Mouse (Mus musculus) embryonic fibroblast, embryonic 13.5 days (primary cell): ENCODE results near the gene Ntrk3. TPM values are rescaled to one million over a fixed set of nuclear protein-coding genes. Genes with fewer than 3 reads are reported as not detected.

Source experiments
- H3K27ac ChIP-seq: 2 replicates; pipeline ENCODE4 v1.5.1; 2012; ENCODE audit warnings: low read length, control low read depth, inconsistent platforms; ENCODE audit not compliant: insufficient read depth
- H3K4me1 ChIP-seq: 2 replicates; pipeline ENCODE4 v1.6.1; 2011; ENCODE audit warnings: low read length; ENCODE audit not compliant: control insufficient read depth, insufficient read depth
- H3K4me3 ChIP-seq: 2 replicates; pipeline ENCODE4 v1.5.1; 2011; ENCODE audit warnings: mild to moderate bottlenecking, control low read depth, low read length; ENCODE audit not compliant: insufficient read depth
- CTCF ChIP-seq: IDR thresholded peaks from 2 replicates; pipeline ENCODE4 v1.5.1; 2011; ENCODE audit warnings: mild to moderate bottlenecking, control low read depth, low read length, moderate library complexity, borderline replicate concordance; ENCODE audit not compliant: insufficient read depth
- POLR2A ChIP-seq: IDR thresholded peaks from 2 replicates; pipeline ENCODE4 v1.6.1; 2011; ENCODE audit warnings: low read depth, mild to moderate bottlenecking, control low read depth, low read length, moderate library complexity
- polyA plus RNA-seq: library from polyadenylated mRNA; stranded (reverse); fragments of >200 nt; gene quantifications from 2 replicates; pipeline ENCODE4 v1.2.4, GENCODE M21; 2011; ENCODE audit warnings: low read depth; ENCODE audit not compliant: missing spikeins, insufficient read length

Gene Ntrk3
- polyA plus RNA-seq, 1 experiment: 6.0 TPM

DNA sequence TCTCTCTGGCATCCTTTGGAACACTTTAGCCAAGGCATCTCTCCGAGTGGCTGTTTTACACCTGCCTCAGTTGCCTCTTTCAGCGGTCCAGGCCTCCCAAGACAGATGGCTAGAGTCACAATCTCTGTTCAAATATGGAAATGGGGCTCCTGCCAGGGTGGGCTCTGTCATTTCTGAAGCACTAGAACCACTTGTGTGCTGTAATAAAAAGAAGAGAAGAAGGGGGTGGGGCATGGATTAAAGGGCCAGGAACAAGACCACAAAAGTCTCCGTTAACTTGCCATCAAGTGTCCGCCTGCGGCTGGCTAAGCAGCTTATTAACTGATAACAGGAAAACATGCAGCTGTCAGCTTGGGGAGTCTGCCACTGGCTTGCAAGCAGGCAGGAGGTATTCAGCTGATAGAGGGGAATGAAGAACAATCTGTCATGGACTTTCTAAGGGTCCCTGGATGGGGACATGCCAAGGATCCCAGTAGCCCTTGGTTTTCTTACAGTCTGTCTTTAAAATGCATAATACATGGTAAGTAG is 304.1 kb downstream of the Ntrk3 start:
- Histone ChIP-seq H3K4me1 (no peaks in the 10 kb centered on the region), H3K27ac (no peak overlapping the region), H3K4me3 (no peak overlapping the region)
- TF ChIP-seq CTCF: no peak
- no peak for TF ChIP-seq POLR2A

DNA sequence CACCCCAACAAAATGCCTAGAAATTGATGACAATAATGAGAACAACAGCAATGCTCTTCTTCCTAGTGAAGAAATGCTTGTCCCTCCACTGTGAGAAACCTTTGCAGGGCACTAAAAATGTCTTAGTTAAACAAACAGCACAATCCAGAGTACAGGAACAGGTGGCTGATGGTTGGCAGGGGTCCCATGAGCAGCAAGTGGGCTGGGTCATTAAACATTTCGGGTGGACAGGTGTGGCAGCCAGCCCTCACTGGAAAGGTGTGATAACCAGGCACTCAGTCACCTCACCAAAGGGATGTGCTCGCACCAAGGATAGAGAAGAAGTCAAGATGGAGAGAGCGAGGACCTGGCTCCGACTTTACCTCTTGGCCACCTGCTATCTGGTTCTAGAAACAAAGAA is 306.2 kb downstream of the Ntrk3 start:
- H3K4me1 ChIP-seq: no peaks in the 10 kb centered on the region
- TF ChIP-seq POLR2A: no peak
- no peak for TF ChIP-seq CTCF

DNA sequence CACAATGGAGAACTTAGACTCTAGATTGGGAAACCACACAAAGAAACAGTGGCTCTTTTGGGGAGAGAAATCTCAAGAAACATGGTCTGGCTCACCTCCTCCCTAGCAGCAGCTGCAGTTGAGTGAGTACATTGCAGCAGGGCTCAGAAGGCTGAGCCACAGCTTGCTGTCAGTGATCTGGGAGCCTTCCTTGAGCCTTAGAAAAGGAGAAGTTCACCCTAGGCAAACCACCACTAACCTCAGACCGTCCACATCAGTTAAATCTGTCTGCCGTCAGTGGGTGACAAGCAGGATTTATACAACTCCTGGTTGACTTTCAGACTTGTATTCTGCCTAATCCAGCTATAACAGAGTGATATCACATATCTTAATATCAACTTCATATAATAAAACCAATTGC is 325.6 kb downstream of the Ntrk3 start:
- no peaks in the 10 kb centered on the region for H3K4me1 ChIP-seq
- H3K4me3 ChIP-seq: no peak overlapping the region
- H3K27ac ChIP-seq: no peak overlapping the region
- TF ChIP-seq CTCF (no peak), POLR2A (no peak)

More for the DNA sequence above, 306.2 kb downstream of the Ntrk3 start:
- H3K27ac ChIP-seq: no peak overlapping the region
- H3K4me3 ChIP-seq: no peak overlapping the region

DNA sequence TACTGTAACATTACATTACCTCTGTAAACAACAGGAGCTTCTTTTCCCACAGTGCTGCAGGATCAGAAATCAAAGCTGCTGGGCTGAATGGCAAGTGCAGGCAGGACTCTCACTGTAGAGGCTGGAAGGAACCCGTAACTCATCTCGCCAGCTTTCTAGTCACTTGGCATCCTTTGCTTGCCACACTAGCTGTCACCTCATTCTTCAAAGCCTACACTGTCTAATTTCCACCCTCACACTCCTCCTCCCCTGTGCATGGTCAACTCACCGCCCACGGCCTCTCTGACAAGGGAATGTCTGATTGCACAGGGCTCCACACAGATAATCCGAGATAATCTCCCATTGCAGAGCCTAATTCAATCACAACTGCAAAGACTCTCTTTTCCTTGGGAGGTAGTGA is 327.8 kb downstream of the Ntrk3 start:
- Histone ChIP-seq H3K4me3 (no peak overlapping the region), H3K4me1 (no peaks in the 10 kb centered on the region), H3K27ac (no peak overlapping the region)
- no peak for TF ChIP-seq POLR2A
- no peak for TF ChIP-seq CTCF

DNA sequence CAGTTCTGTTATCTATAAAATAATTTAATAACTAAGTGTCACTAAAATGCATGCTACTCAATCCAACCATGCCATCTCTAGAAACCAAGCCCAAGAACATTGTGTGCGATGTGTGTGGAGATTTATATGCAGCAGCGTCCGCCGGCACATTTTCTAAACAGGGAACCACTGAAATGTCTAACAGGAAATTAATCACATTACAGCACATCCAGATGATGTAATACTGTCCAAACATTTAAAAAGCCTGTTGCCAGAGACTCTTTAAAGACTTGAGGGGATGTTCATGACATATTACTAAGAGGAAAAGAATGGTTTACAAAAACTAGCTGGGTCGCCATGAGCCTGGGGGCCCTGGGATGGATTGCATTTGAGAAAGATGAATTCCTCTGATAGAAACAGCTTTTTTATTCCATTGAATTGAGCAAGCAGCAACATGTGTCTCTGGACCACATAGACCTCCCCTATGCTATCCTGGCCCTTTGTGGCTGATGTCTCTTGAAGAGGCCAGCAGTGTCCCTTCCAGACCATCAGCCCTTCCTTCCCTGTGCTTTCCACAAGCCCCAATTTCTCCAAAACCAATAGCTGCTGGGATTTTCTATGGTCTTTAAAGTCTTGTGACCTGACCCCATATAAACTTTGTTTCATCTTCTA is 331.0 kb downstream of the Ntrk3 start:
- H3K4me1 ChIP-seq: no peaks in the 10 kb centered on the region
- H3K27ac ChIP-seq: no peak overlapping the region
- TF ChIP-seq CTCF (no peak), POLR2A (no peak)
- H3K4me3 ChIP-seq: no peak overlapping the region

DNA sequence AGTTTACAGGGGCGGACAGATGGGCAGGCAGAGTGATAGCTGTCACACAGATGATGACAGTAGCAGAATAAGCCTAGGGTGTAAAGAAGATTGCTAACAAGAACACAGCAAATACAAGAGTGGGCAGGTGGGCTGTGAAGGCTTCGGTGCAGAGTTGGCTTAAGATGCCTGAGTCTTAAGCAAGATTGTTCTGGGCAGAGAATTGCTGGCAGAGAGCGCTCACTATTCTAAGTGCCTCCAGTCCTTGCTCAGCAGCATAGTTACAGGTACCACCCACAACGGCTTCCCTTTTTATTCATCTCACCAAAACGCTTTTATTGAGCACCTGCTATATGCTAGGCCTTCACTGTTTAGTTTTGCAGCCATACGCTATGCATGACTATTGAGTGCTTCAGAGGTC is 333.3 kb downstream of the Ntrk3 start:
- TF ChIP-seq POLR2A: no peak
- TF ChIP-seq CTCF: no peak
- Histone ChIP-seq H3K4me1 (no peaks in the 10 kb centered on the region), H3K4me3 (no peak overlapping the region), H3K27ac (no peak overlapping the region)

DNA sequence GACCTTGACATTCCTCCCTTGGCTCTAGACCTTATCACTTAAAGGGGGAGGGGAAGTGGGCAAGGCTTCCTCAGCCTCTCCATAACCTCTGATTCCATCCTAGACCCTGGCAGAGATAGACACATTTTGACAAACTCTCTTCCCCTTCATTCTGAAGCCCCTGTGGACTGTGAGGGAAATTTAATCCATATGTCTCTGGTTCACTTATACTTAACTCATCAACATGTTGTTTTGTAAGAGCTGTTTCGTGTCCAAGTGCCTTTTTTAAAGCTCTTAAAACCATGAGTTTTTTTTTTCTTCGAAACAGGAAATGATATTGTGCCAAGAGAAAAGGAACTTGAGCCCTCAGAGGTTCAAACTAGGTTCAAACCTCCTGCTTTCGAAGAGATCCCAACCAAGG is 335.3 kb downstream of the Ntrk3 start:
- no peaks in the 10 kb centered on the region for H3K4me1 ChIP-seq
- no peak overlapping the region for H3K27ac ChIP-seq
- no peak overlapping the region for H3K4me3 ChIP-seq
- TF ChIP-seq CTCF (no peak), POLR2A (no peak)

DNA sequence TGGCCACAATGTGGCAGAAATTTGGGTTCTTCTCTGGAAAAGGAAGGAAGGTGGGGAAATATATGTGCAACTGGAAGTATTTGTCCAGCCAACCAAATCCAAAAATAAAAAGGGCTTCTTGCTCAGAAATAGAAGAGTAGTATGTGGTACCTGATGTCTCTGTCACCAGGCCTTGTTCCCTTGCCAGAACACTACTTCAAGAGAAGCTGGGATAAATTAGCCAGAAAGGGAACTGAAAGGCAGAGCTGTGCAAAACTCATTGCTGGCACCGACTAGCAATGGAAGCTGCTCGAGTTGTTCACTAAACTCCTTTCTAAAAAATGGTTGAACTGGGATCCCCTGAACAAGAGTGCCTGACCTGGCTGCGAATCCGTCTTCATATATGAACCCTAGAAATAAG is 337.6 kb downstream of the Ntrk3 start:
- no peaks in the 10 kb centered on the region for H3K4me1 ChIP-seq
- TF ChIP-seq POLR2A (no peak), CTCF (no peak)
- no peak overlapping the region for H3K4me3 ChIP-seq
- no peak overlapping the region for H3K27ac ChIP-seq

DNA sequence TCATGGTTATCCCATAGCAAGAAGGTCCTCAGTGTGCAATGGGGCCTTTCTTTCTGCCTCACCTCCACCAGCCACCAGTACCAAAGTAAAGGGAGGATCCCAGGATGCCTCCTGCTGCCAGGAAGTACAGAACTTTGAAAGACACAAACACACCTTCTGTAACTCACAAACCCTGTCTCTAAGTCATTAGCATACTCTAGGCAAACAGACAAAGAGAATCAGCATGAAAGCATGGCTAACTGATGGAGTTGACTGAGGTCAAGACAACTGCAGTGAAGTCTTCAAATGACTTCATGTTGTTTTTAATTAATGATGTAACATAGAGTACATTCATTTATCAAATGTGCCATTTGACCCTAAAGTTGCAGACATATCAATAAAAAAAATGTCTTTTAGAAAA is 339.4 kb downstream of the Ntrk3 start:
- H3K4me3 ChIP-seq: no peak overlapping the region
- no peak overlapping the region for H3K27ac ChIP-seq
- TF ChIP-seq POLR2A: no peak
- H3K4me1 ChIP-seq: no peaks in the 10 kb centered on the region

DNA sequence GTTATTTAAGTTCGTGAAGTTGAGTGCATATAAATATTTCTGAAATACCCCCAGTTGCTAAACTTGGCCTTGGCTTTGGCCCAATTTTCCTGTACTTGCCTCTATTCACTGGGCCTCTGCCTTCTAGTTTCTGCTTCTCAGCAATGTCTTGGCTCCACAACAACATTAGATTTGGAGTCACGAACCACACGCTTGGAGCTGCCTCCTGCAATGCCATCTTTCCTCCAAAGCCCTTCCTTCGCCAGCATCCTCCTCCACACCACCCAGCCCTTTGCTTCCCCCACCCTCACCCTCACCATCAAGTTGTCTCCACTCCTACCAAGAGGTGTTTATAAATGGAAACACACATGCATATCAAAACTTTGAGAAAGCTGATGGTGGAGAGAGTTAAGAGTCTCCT is 340.6 kb downstream of the Ntrk3 start:
- H3K4me1 ChIP-seq: no peaks in the 10 kb centered on the region
- no peak overlapping the region for H3K4me3 ChIP-seq
- no peak overlapping the region for H3K27ac ChIP-seq
- TF ChIP-seq POLR2A (no peak), CTCF (no peak)

DNA sequence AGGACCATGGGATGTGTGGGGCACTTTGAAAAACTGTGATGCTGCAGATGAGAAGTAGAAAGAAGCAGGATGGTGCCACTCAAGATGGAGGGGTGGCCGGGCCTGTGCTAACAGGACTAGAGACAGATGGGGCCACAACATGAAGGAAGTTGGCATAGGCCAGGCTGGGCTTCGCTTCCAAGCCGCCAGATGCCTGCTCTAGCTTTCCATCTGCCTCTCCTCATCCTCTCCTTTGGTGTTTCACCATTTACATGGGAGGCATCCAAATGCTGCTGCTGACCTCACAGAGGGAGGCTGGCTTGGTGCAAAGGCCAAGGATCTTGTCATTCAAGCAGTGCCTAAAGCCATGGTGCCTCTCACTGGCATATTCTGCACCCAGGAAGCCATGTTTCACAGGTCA is 347.8 kb downstream of the Ntrk3 start:
- no peak overlapping the region for H3K4me3 ChIP-seq
- no peak for TF ChIP-seq CTCF
- no peak for TF ChIP-seq POLR2A
- no peak overlapping the region for H3K27ac ChIP-seq
- no peaks in the 10 kb centered on the region for H3K4me1 ChIP-seq
